Mouse (Mus musculus) adrenal gland, postnatal 25 days (tissue): Measurements from ENCODE around the gene Mrps30. TPM values are rescaled to one million over a fixed set of nuclear protein-coding genes. Genes with fewer than 3 reads are reported as not detected.
A peak's percentile ranks its signal among the peaks of the same experiment; 100 is the strongest.
"Not testable (repeated sequence)": the region's sequence is repeated elsewhere in the genome, so short reads cannot be mapped to it uniquely, and the experiment has no call there.

ENCODE experiments used
- DNase-seq: peaks from one replicate; pipeline ENCODE4 v3.0.0; 2021; ENCODE audit warnings: mixed read lengths
- long read RNA-seq: library from polyadenylated mRNA; stranded (forward); transcript quantifications from one replicate; pipeline ENCODE4 v2.0.0, GENCODE M21; 2021
- total RNA-seq: library from RNA; stranded (reverse); gene quantifications from 2 replicates; pipeline ENCODE4 v1.2.3, GENCODE M21; 2021

The Mrps30 gene
- 27.8 and 28.2 TPM in 2 replicates for total RNA-seq
- long read RNA-seq, transcript Mrps30-201 (5 exons, 3,319 nt), result major isoform, 98 of 102 reads
- long read RNA-seq, partial matches to known transcripts, result 2 of 102 reads
- long read RNA-seq, other reads (novel, unspliced or antisense), result 2 of 102 reads

GRCm38 (mm10) chr13:118386511-118387447, at the start of gene Mrps30, which contains the start of gene B430218F22Rik:
Gene Mrps30, minus strand, starts transcription at chr13:118387252.
Gene B430218F22Rik, plus strand, starts transcription at chr13:118386630.
- peak; percentile 94 for DNase-seq

- no peak for DNase-seq
Measured at GRCm38 (mm10) chr13:118420847-118421246, 33.8 kb upstream of the Mrps30 start.

DNA sequence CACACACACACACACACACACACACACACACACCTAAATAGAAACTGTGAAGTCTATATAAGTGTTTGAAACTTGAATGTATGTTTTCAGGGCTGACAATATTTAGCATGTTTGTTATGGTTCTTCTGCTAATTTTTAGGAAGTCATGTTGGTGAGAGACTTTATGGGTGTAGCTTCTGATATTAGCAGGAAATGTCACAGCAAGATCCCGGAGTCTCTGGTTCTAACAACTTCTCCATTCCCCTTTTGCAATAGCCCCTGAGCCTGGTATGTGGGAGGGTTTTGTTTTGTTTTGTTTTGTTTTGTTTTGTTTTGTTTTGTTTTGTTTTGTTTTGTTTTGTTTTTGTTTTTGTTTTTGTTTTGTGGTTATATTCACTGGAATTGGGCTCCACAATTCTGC, 33.4 kb upstream of the Mrps30 start:
- DNase-seq, result no peak

- DNase-seq, result no peak
Measured at GRCm38 (mm10) chr13:118418163-118418562, 31.1 kb upstream of the Mrps30 start.

DNA sequence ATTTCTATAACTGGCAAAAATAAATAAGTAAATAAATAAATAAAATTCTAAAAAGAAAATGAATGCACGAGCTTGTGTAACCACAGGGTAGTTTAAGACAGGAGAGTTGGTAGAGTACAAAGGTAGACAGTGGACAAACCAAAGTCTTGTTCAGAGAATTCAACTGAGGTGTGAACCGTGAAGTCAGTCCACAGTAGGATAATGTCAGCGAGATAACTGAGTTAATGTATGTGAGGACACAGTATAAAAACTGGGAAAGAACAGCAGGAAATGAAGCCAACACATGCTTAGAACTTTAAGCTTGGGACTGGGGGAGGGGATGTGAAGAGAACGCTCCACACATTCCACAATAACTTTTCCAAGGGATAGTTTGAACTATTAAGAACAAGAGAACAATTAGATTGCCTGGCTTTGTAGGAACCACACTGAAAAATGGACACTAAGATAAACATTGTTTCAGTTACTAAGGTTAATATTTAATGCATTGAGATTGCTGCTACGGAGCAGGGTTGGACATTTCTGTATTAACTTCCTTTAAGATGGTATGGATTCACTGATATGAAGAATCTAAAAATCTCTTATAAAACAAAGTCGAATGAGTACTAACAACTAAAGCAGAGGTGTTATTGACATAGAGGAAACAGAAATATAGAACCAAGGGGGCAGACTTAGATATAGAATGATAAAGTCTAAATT, 24.4 kb upstream of the Mrps30 start:
- no peak for DNase-seq

GRCm38 (mm10) chr13:118403544-118403943, 16.5 kb upstream of the Mrps30 start:
- no peak for DNase-seq

DNA sequence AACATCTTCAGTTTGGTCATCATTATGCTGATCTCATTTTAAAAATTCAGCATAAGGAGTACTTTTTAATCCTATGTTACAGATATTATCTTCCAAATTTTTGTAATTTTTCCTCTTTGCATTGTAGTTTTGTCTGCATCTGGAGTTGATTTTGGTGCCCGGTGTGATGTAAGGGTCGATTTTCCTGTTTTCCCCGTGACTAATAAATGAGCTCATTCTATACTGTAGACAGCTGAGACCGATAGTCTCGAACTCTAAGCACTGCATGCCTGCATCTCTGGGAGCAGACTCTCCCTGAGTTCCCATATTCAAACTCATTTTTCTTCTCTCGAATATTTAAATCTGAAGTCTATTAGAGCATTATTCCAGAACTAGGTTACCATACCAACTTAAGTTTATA, 13.3 kb upstream of the Mrps30 start:
- DNase-seq, result no peak

- no peak for DNase-seq
Measured at GRCm38 (mm10) chr13:118395803-118396202, 8.8 kb upstream of the Mrps30 start.

- not testable (repeated sequence) for DNase-seq
Measured at GRCm38 (mm10) chr13:118387448-118387801, 373 bp upstream of the Mrps30 start.

GRCm38 (mm10) chr13:118380381-118380780, 6.7 kb downstream of the Mrps30 start:
- no peak for DNase-seq

GRCm38 (mm10) chr13:118379155-118379554, 7.9 kb downstream of the Mrps30 start:
- peak; percentile 51 for DNase-seq

- no peak for DNase-seq
Measured at GRCm38 (mm10) chr13:118372871-118373270, 14.2 kb downstream of the Mrps30 start.

- no peak for DNase-seq
Measured at GRCm38 (mm10) chr13:118365774-118366173, 21.3 kb downstream of the Mrps30 start.

DNA sequence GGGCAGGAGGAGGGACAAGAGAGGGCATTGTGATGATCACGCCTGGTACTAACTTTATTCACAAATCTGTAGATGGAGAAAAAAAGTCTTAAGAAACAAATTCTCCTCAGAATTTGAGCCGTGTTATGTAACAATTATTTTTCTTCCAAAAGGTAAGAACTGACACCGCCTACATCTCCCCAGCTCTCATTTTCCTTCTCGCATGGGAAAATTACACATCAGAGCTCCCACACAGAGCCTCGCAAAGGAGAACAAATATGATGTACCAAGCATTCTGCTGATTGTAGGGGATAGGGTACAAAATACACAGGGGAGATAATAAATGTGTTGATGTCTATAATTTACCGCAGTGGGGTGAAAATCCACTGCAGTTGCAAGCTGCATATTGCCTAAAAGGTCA, 23.7 kb downstream of the Mrps30 start:
- DNase-seq, result no peak

DNA sequence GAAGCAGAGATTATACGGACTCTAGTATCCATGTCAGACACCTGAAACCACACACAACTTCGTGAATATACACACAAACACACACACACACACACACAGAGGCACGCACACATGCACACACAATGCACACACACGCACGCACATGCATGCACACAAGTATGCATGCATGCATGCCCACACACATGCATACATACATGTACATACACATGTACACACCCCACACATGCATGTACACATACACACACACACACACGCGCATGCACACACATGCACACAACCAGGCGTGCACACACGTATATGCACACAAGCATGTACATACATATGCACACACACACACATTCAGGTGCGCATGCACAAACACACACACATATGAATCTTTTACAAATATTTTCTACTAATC, 36.2 kb downstream of the Mrps30 start:
- DNase-seq, result no peak

DNA sequence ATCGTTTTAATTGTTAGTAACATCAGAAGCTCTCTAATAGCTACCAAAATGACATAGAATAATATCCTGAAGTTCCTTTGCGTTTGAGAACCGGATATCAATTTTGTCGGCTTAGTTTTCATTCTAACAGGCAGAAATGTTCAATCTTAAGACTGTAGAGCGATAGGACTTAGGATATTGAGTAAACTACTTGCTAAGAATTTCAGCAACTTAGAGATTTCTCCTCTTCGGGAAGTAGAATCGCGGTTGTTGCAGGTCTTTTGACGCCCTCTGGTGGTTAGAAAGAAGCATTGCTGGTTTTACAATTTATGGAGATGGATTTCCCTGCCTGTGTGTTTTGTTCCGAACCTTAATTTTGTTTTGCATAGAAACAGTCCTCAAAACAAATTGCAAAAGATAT, 36.8 kb downstream of the Mrps30 start:
- DNase-seq, result no peak

Other genes with a start within 250 kb of the Mrps30 start
- 0.55 TPM in 1 of 2 replicates, not detected in the other for gene B430218F22Rik, start 622 bp downstream of the Mrps30 start, total RNA-seq